Mouse (Mus musculus) urinary bladder, postnatal 4 days (tissue): ENCODE data around the gene Sema4b.
A peak's percentile ranks its signal among the peaks of the same experiment; 100 is the strongest.

Experiments used
- DNase-seq, 2 experiments: peaks; one replicate each; pipeline ENCODE4 v3.0.0; 2021 to 2022; ENCODE audit warnings: low spot score in 2 of 2

Sema4b gene

GRCm38 (mm10) chr7:80197941-80198778 is 11.5 kb downstream of the Sema4b start:
- DNase-seq: peak; percentile 85 to 86

GRCm38 (mm10) chr7:80198863-80199262 is 12.2 kb downstream of the Sema4b start:
- DNase-seq: no peak

- DNase-seq: no peak
These were observed 12.6 kb downstream of the Sema4b start for GRCm38 (mm10) chr7:80199286-80199685.

GRCm38 (mm10) chr7:80199851-80200587 is 13.4 kb downstream of the Sema4b start:
- no peak for DNase-seq

- no peak for DNase-seq
These were observed 13.9 kb downstream of the Sema4b start for GRCm38 (mm10) chr7:80200588-80200945.

- DNase-seq: no peak
These were observed 14.4 kb downstream of the Sema4b start for GRCm38 (mm10) chr7:80200963-80201539.

- DNase-seq: no peak
These were observed 15.4 kb downstream of the Sema4b start for GRCm38 (mm10) chr7:80201888-80202540.

GRCm38 (mm10) chr7:80202961-80203360 is 16.3 kb downstream of the Sema4b start:
- no peak for DNase-seq

- DNase-seq: no peak
These were observed 17.0 kb downstream of the Sema4b start for GRCm38 (mm10) chr7:80203638-80204096.

- DNase-seq: no peak
These were observed 17.7 kb downstream of the Sema4b start for GRCm38 (mm10) chr7:80204362-80204761.

- DNase-seq: no peak
These were observed 18.3 kb downstream of the Sema4b start for GRCm38 (mm10) chr7:80204961-80205360.

- DNase-seq: no peak
These were observed 19.3 kb downstream of the Sema4b start for GRCm38 (mm10) chr7:80205705-80206589.

- DNase-seq: no peak
These were observed 20.7 kb downstream of the Sema4b start for GRCm38 (mm10) chr7:80207314-80207731.

GRCm38 (mm10) chr7:80208026-80208642 is 21.5 kb downstream of the Sema4b start:
- peak in 1 of 2 experiments; percentile 60 for DNase-seq

- DNase-seq: peak in 1 of 2 experiments; percentile 56
These were observed 22.2 kb downstream of the Sema4b start for GRCm38 (mm10) chr7:80208738-80209430.

- DNase-seq: no peak
These were observed 23.0 kb downstream of the Sema4b start for GRCm38 (mm10) chr7:80209669-80210068.

GRCm38 (mm10) chr7:80210982-80211381 is 24.3 kb downstream of the Sema4b start:
- DNase-seq: no peak

GRCm38 (mm10) chr7:80213604-80214003 is 27.0 kb downstream of the Sema4b start:
- no peak for DNase-seq

- DNase-seq: no peak
These were observed 27.8 kb downstream of the Sema4b start for GRCm38 (mm10) chr7:80214459-80214858.

- peak; percentile 52 to 76 for DNase-seq
These were observed 28.8 kb downstream of the Sema4b start for GRCm38 (mm10) chr7:80215398-80215797.
